Mouse (Mus musculus) small intestine, adult 2 months (tissue): ENCODE measurements around the gene Nck1. TPM values are rescaled to one million over a fixed set of nuclear protein-coding genes. Genes with fewer than 3 reads are reported as not detected.

Experiments used
- H3K27ac ChIP-seq: fragments of 200-500 bp; 2 replicates; pipeline ENCODE4 v1.5.1; 2012; ENCODE audit warnings: low read depth, low read length, control low read depth, inconsistent platforms; ENCODE audit not compliant: insufficient read depth
- H3K27me3 ChIP-seq: fragments of 200-500 bp; 2 replicates; pipeline ENCODE4 v1.6.1; 2012; ENCODE audit warnings: mild to moderate bottlenecking, moderate library complexity, low read length, inconsistent platforms; ENCODE audit not compliant: control insufficient read depth, insufficient read depth
- H3K36me3 ChIP-seq: fragments of 200-500 bp; 2 replicates; pipeline ENCODE4 v1.6.1; 2012; ENCODE audit warnings: mild to moderate bottlenecking, low read length, control low read depth, inconsistent platforms; ENCODE audit not compliant: control insufficient read depth, insufficient read depth
- H3K4me1 ChIP-seq: fragments of 200-500 bp; 2 replicates; pipeline ENCODE4 v1.6.1; 2012; ENCODE audit warnings: low read length, inconsistent platforms, mixed read lengths; ENCODE audit not compliant: control insufficient read depth, insufficient read depth, insufficient read length
- H3K4me3 ChIP-seq: fragments of 200-500 bp; 2 replicates; pipeline ENCODE4 v1.5.1; 2012; ENCODE audit warnings: low read depth, mild to moderate bottlenecking, control low read depth, inconsistent platforms, low read length, moderate library complexity
- CTCF ChIP-seq: fragments of 200-500 bp; IDR thresholded peaks from 2 replicates; pipeline ENCODE4 v1.5.1; 2012; ENCODE audit warnings: low read depth, mild to moderate bottlenecking, control low read depth, inconsistent platforms, low read length, moderate library complexity, mixed read lengths; ENCODE audit not compliant: insufficient replicate concordance, insufficient read length; ENCODE audit errors: extremely low read depth
- POLR2A ChIP-seq: fragments of 200-500 bp; IDR thresholded peaks from 2 replicates; pipeline ENCODE4 v1.6.1; 2012; ENCODE audit warnings: low read depth, mild to moderate bottlenecking, control low read depth, inconsistent platforms, low read length, moderate library complexity
- WGBS: fragments of 180-500 bp; shearing (Covaris S2); methylation state at CpG from one replicate; pipeline ENCODE4 v1.1.7; 2018; 5-methylcytosine and 5-hydroxymethylcytosine counted together
- polyA plus RNA-seq: library from polyadenylated mRNA; depleted of rRNA; stranded (reverse); fragments of >200 nt; gene quantifications from 2 replicates; pipeline ENCODE4 v1.2.3, GENCODE M21; 2012

Gene Nck1
- polyA plus RNA-seq, 1 experiment = 0.71 TPM

DNA sequence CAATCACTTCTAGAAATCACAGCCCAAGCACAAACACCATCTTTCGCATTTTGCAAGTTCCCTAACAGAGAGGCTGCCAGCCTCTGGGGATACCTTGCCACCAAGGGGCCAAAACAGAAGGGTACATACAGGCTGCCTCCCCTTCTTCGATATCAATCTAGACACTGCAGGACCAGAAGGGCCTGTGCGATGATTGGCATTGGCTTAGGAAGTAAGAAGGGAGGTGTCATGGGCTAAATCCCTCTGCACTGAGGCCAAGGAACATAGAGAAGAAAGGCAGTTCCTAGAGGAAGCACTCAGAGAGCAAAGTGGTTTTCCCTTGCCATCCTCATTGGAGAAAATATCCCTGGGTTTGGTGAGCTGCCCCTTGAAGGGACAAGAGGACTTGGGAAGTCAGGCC is 76.3 kb downstream of the Nck1 start:
- WGBS = 95% methylated on average over 3 of the region's 3 CpGs
- H3K36me3 ChIP-seq = 0 out of 2 replicates have a peak, but pooled peaks cover 2% of the 10 kb centered on the region
- H3K27me3 ChIP-seq = no peaks in the 10 kb centered on the region
- H3K27ac ChIP-seq = no peak overlapping the region
- peaks cover 35% of the 10 kb centered on the region for H3K4me1 ChIP-seq
- TF ChIP-seq CTCF (no peak), POLR2A (no peak)
- no peak overlapping the region for H3K4me3 ChIP-seq

DNA sequence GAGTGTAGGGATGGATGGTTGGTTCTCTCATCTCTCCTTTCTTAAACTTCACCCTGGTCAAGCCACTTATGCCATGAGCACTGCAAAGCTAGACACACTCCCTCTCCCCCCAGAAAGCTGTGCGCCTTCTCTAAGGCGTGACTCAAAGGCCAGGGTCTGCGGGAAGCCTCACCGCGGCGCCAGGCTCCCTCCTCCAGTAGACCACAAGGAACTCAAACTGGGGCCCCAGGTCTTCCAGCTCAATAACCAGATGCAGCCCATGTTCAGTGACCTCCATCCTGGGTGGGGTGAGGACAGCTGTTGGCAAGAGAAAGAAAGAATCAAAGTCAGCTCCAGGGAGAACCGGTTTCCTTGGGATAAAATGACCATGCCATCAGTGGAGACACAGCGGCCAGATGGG is 77.8 kb downstream of the Nck1 start:
- Histone ChIP-seq H3K36me3 (0 out of 2 replicates have a peak, but pooled peaks cover 2% of the 10 kb centered on the region), H3K27me3 (no peaks in the 10 kb centered on the region), H3K4me1 (peaks cover 28% of the 10 kb centered on the region), H3K4me3 (no peak overlapping the region), H3K27ac (no peak overlapping the region)
- TF ChIP-seq POLR2A (no peak), CTCF (no peak)
- 86% methylated on average over 8 of the region's 8 CpGs for whole genome bisulfite sequencing

DNA sequence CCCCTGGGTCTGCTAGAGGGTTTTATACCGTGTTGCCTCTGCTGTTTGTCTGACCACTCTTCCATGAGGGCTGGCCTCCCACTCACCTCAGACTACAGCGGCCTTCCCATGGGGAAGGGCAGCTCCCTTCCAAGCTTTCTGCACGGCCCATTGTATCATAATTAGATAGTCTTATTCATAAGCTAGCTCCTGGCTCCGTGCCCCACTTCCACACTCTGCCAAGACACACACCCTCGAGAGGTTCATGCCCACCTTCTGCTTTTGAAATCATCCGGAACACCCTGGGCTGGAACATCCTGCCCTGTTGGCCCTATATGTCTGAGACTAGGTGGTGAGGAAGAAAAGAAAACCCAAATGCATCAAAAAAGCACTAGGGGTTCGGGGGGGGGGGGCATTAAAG is 78.3 kb downstream of the Nck1 start:
- no peaks in the 10 kb centered on the region for H3K27me3 ChIP-seq
- no peak overlapping the region for H3K27ac ChIP-seq
- peaks cover 28% of the 10 kb centered on the region for H3K4me1 ChIP-seq
- no peak overlapping the region for H3K4me3 ChIP-seq
- TF ChIP-seq CTCF (no peak), POLR2A (no peak)
- 29% methylated on average over 7 of the region's 7 CpGs for WGBS
- 0 out of 2 replicates have a peak, but pooled peaks cover 2% of the 10 kb centered on the region for H3K36me3 ChIP-seq

DNA sequence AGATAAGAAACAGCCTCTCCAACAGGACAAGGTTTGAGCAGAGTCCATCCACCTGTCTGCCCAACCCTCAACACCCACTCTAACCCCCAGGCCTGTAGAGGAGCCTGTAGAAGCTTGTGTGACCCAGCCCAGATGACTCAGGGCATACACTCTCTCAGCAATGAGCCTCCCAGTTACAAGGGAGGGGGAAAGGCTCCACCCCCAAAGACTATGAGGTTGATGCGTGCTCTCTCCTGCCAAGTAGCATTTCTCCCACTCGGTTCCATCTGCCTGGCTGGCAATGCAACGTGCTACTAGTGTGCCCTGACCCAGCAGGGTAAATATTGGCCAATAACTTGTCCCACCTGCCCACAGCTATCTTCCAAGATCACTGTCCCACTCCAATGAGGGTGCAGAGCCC is 79.2 kb downstream of the Nck1 start:
- H3K4me3 ChIP-seq = no peak overlapping the region
- peaks cover 28% of the 10 kb centered on the region for H3K4me1 ChIP-seq
- H3K36me3 ChIP-seq = 0 out of 2 replicates have a peak, but pooled peaks cover 2% of the 10 kb centered on the region
- no peaks in the 10 kb centered on the region for H3K27me3 ChIP-seq
- 21% methylated on average over 3 of the region's 3 CpGs for WGBS
- TF ChIP-seq CTCF (no peak), POLR2A (no peak)
- no peak overlapping the region for H3K27ac ChIP-seq

DNA sequence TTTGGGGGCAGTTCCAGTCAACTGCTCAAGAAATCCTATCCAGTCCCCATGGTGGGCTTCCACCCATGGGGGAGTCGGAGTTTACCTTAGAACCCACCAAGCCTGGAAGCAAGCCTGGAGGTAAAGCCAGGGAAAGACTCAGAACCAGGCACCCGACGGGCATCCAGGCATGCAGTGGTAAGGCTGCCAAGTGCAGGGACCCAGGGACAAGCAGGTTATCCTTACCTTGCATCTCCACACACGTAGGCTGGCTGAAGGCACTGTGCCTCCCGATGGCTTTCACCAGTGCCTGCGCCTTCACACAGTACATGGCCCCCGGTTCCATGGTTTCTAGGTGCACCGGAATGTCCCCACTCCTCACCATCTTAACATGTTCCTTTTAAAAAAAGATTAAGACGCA is 79.9 kb downstream of the Nck1 start:
- 95% methylated on average over 9 of the region's 9 CpGs for WGBS
- H3K27ac ChIP-seq = no peak overlapping the region
- no peak overlapping the region for H3K4me3 ChIP-seq
- TF ChIP-seq CTCF = no peak
- TF ChIP-seq POLR2A = no peak
- peaks cover 25% of the 10 kb centered on the region for H3K4me1 ChIP-seq
- H3K27me3 ChIP-seq = no peaks in the 10 kb centered on the region
- H3K36me3 ChIP-seq = 0 out of 2 replicates have a peak, but pooled peaks cover 2% of the 10 kb centered on the region

DNA sequence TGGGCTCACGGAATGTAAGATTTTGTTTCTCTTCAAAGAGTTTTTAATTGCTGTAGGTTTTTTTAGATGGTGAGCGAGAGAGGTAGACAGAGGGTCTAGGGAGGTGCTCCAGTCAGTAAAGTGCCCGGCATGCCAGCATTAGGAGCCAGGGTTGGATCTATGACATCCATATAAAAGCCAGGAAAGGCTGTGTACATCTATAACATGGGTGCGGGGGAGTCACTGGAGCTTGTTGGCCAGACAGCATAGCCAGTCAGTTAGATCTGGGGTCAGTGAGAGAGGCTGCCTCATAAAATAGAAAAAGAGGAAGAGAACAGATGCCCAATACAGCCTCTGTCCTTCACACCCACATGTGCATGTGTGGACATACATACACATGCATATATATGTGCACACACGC is 80.6 kb downstream of the Nck1 start:
- 97% methylated on average over 5 of the region's 5 CpGs for WGBS
- Histone ChIP-seq H3K4me3 (no peak overlapping the region), H3K36me3 (0 out of 2 replicates have a peak, but pooled peaks cover 2% of the 10 kb centered on the region), H3K4me1 (peaks cover 22% of the 10 kb centered on the region), H3K27ac (no peak overlapping the region), H3K27me3 (no peaks in the 10 kb centered on the region)
- TF ChIP-seq CTCF = no peak
- TF ChIP-seq POLR2A = no peak

DNA sequence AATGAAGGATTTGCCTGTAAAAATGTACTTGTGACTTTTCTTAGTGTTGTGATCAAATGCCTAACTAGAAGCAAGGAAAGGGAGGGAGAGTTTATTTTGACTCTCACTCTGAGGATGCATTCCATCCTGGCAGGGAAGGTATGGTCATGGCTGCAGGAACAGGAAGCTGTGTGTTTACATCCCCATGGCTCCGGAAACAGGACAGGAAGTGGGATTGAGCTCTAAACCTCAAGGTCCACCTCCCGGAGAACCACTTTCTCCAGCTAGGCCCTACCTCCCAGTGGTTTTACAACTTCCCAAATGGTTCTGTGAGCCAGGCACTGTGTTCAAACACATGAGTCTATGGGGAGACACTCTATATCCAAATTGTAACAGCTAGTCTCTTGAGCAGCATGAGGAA is 82.2 kb downstream of the Nck1 start:
- peaks cover 22% of the 10 kb centered on the region for H3K4me1 ChIP-seq
- peaks cover 5% of the 10 kb centered on the region; the same call in 1 of the 2 replicates for H3K36me3 ChIP-seq
- TF ChIP-seq CTCF (no peak), POLR2A (no peak)
- no peaks in the 10 kb centered on the region for H3K27me3 ChIP-seq
- 68% methylated on average over 2 of the region's 2 CpGs for WGBS
- H3K4me3 ChIP-seq = no peak overlapping the region
- H3K27ac ChIP-seq = no peak overlapping the region
